Mouse (Mus musculus): ENCODE data around the gene Bola1.
"Not testable (repeated sequence)": the region's sequence is repeated elsewhere in the genome, so short reads cannot be mapped to it uniquely, and the experiment has no call there.

The Bola1 gene

DNA sequence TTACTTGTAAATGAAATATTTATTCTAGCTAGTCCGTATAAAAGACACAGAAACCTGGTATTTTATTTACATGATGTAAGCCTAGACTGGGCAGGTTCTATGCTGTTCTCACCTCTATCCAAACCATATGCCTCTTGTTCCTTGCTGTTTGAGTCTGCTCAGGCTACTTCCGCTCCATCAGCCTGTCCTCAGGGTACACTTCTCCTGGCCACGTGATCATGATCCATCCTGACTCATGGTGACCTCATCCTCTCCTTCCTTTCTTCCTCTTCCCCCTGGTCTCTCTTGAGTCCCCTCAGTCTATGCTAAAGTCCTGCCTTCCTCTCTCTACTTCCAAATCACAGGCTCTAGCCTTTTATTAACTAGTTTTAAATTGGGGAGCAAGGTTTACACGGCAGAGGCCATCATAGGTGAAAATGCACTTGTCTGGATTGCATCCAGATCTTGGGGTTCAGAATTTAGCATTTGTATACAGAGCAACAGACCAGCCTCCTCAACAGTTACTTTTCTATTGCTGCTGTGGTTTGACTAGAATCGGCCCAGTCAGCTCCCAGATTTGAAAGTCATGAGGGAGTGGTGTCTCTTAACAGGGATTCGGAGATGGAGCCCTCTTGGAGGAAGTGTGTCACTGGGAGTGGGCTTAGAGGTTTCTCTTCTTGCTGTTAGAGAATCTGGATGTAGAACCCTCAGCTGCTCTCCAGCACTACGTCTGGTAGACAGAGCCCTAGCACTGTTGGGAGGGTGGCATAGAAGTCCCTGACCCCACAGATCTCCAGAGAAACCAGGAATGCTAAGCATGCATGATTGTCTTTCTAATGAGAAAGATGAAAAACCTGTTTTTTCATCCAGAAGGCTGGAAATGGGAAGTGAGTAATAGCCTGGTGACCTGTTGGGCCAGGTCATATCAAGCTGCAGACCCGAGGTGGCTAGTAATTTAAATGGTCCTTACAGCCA, 7.5 kb upstream of the Bola1 start:
- DNase-seq (ENCODE audit: low spot score): no peak

- no peak for DNase-seq (ENCODE audit: low spot score)
These were observed 5.9 kb upstream of the Bola1 start for GRCm38 (mm10) chr3:96225421-96225820.

DNA sequence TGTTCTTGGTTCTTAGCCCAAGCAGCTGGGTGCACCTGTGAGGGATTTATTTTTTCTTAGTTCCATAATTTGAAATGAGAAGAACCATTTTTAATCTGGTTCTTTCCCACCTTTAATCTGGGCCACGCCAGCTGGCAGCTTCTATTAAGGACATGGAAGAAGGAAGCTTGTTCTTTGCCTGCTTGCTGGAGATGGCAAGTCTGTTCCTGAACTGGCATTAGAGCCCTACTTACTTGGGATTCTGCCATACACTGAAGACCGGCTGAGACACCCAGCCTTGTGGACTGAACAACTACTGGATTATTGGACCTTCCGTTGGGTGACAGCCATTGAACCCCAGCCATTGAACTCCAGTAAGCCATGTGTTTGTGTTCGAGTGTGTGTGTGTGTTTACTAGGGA, 3.3 kb upstream of the Bola1 start:
- no peak for DNase-seq (ENCODE audit: low spot score)

GRCm38 (mm10) chr3:96221640-96222038, 2.1 kb upstream of the Bola1 start:
- DNase-seq (ENCODE audit: low spot score): peak; percentile 33

DNA sequence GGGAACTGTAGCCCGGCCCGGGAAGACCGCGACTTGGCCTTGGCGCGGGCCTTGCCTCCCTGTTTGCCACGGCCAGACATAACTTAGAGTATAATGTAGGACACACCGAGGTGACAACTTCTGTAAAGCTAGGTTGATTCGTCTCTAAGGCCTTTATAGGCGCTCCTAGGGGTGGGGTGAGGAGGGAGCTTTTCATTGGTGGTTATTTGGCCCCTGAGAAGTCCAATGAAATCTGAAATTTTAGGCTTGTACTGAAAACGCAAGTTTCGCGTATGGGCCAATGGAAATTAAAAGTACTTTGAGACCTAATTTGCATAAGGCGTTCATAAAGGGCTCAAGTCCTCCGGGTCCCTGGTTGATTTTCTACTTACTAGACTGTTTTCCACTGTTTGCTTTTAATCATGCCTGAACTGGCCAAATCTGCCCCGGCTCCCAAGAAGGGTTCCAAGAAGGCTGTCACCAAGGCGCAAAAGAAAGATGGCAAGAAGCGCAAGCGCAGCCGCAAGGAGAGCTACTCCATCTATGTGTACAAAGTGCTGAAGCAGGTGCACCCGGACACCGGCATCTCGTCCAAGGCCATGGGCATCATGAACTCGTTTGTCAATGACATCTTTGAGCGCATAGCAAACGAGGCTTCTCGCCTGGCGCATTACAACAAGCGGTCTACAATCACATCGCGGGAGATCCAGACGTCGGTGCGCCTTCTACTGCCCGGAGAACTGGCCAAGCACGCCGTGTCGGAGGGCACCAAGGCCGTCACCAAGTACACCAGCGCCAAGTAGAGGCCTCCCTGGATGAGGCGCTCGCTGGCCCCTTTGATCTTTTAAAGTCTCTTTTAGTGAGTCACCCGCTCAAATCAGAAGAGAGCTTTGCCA, 1.5 kb upstream of the Bola1 start, which contains the start of the genes Hist2h2ac and Hist2h2be:
Gene Hist2h2ac, minus strand, starts transcription at position 116 of the 875 bp plus-strand sequence.
Gene Hist2h2be, plus strand, starts transcription at position 355 of the 875 bp plus-strand sequence.
- peak; percentile 87 for DNase-seq (ENCODE audit: low spot score)

DNA sequence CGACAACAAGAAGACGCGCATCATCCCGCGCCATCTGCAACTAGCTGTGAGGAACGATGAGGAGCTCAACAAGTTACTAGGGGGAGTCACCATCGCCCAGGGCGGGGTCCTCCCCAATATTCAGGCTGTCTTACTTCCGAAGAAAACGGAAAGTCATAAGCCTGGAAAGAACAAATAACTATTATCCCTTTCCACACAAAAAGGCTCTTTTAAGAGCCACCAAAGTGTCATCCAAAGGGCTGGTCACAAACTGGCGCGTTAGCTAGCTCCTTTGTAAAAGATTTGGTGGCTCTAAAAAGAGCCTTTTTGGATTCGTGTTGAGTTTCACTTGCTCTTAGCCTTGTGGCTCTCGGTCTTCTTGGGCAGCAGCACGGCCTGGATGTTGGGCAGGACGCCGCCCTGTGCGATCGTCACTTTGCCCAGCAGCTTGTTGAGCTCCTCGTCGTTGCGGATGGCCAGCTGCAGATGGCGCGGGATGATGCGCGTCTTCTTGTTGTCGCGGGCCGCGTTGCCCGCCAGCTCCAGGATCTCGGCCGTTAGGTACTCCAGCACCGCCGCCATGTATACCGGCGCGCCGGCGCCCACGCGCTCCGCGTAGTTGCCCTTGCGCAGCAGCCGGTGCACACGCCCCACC, 739 bp upstream of the Bola1 start:
- not testable (repeated sequence) for DNase-seq (ENCODE audit: low spot score)

DNA sequence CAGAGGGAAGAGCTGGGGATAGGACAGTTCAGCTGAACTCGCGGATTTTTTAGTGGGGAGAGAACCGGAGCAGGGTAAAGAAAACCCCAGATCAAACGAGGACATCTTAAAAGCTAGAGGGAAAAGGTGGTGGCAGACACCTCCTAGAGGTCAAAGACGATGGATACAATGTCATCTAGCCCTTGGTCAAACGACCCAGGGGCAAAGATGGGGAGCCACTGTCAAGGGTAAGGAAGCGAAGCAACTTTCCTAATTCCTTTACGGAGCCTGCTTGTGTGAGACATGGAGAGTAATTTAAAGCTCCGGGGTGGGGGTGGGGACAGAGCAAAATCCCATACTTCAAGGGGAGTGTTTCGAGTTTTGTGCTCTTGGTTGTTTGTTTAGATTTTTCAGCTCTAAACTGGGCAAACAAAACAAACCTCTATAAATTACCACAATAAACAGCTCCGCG, 293 bp downstream of the Bola1 start:
- DNase-seq (ENCODE audit: low spot score): peak; percentile 35

GRCm38 (mm10) chr3:96209242-96209641, 10.3 kb downstream of the Bola1 start:
- DNase-seq (ENCODE audit: low spot score): no peak

- no peak for DNase-seq (ENCODE audit: low spot score)
These were observed 11.7 kb downstream of the Bola1 start for GRCm38 (mm10) chr3:96207819-96208218.

DNA sequence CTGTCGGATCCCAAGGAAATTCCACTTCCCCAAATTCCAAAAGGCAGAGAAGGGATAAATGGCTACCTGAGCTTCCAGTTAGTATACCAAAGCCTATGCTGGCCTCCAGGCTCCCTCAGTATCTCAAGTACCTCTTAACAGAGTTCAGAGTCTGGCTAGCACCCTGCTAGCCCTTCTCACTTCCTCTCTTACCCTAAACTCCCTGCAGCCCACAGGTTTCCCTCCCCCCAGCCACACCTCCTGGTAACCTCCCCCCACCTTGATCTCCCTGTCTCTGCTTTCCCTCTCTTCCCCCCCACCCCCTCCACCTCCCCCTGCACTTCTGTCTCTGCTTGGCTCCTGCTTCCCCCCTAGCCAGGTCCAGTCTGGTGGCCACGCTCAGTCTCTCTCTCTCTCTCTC, 19.8 kb downstream of the Bola1 start:
- DNase-seq (ENCODE audit: low spot score): no peak

- not testable (repeated sequence) for DNase-seq (ENCODE audit: low spot score)
These were observed 20.8 kb downstream of the Bola1 start for GRCm38 (mm10) chr3:96198601-96199251.

GRCm38 (mm10) chr3:96198181-96198580, 21.3 kb downstream of the Bola1 start:
- peak; percentile 16 for DNase-seq (ENCODE audit: low spot score)

GRCm38 (mm10) chr3:96197129-96197749, 22.3 kb downstream of the Bola1 start:
- DNase-seq (ENCODE audit: low spot score): peak; percentile 68

- no peak for DNase-seq (ENCODE audit: low spot score)
These were observed 22.9 kb downstream of the Bola1 start for GRCm38 (mm10) chr3:96196437-96197128.

GRCm38 (mm10) chr3:96195616-96196313, 23.7 kb downstream of the Bola1 start:
- no peak for DNase-seq (ENCODE audit: low spot score)

DNA sequence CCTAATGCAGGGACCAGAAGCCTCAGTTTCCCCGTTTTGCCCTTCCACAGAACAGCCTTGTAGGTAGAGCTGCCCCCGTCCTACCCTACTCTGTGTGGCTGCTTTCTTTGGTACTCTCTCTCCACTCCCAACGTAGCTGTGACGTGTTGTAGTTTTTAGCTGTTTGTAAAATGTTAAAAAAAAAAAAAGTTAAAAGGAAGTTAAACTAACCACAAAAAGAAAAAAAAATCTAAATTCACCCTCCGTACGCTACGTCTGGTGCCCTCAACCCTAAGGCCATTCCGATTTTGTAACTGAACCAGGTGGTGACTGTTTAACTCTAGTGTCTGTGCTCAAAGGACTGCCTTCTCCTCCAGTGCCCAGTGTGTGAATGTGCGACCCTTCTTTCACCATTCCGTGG, 24.5 kb downstream of the Bola1 start:
- DNase-seq (ENCODE audit: low spot score): no peak

GRCm38 (mm10) chr3:96192977-96193376, 26.5 kb downstream of the Bola1 start:
- no peak for DNase-seq (ENCODE audit: low spot score)

DNA sequence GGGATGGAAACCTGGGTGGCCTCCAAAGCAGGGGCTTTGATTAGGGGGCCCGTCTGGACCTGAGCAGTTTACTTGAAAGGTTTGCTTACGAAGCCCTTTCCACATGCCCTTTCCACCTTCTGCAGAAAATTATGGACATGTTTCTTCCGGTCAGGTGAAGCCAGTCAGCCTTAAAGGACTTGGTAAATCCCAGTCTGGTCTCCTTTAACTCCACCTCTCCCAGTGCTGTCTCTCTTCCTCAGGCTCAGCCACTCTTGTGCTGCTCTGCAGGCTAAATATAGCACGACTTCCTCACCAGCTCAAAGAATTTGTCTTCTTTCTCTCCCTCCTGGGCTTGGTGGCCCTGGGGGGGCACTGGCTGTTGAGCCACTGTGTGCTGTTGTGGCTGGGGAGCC, 37.1 kb downstream of the Bola1 start:
- DNase-seq (ENCODE audit: low spot score): no peak

DNA sequence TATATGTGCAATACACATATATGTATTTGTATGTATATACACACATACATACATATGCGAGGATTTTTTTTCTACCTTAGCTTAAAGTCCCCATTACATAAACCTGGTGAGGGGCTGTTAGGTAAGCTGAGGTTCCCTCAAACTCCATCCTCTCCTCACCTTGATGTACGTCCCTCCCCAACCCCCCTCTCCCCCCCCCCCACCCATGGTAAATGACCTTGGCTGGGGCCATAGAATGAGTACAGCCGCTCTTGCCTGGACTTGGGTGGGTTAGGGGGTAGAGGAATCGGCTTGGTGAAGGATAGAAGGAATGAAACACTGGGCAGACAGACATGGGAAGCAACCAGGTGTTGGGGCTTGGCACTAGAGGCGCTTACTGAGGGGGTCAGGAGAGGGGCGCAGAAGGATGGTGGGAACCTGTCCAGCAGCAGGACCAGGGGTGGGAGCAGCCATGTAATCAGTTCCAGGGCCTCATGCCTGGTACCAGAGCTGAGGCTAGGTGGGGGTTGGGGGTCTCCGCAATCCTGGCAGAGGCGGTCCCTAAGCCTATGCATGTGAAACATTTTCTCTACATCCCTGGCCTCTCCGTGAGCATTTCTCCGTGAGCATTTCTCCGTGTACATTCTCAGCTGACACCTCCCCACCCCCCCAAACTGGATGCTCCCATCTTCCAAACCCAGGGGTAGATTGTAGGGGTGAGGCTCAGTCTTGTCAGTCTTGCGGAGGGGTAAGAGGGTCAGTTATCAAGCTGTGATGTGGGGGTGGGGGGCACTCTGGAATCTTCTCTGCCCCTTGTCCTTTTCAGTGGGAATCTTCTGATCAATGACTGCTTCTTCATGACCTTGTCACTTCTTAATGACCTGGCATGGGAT, 37.8 kb downstream of the Bola1 start:
- no peak for DNase-seq (ENCODE audit: low spot score)

Measured in spleen, adult 12 weeks (tissue).